Mouse (Mus musculus): ENCODE measurements around the gene Ccdc42.

The Ccdc42 gene

DNA sequence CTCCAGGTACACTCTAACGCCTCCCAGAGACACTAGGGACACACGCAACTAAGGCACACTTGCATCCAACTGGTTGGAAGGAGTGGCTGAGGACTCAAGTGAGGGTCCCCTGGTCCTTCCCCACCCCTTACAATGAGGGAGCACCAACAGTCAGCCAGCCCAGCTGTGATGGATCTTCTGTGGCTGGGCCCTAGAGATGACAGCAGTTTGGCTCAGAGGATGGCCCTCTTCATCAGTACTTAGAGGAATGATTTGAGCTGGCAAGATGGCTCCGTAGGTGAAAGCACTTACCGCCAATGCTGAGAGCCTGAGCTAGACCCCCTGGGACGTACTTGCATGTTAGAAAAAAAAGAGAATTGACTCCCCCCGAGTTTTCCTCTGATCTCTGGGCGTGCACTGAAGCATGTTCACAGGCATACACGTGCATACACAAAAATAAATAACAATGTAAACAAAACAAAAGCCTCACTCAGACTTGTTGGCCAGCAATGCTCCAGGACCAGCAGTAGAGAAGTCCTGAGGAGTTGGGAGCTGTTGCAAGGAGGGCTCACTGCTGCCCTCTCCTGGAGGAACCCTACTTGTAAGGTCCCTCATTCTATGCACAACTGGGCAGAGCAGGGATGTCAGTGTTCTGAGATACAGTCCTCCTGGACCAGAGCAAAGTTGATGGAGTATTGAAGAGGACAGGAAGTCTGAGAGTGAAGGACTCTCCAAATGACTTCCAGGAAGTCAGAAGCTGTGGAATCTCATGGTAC is 2.4 kb downstream of the Ccdc42 start:
- DNase-seq: peak; percentile 82

GRCm38 (mm10) chr11:68591708-68592107 is 4.9 kb downstream of the Ccdc42 start:
- DNase-seq: no peak

DNA sequence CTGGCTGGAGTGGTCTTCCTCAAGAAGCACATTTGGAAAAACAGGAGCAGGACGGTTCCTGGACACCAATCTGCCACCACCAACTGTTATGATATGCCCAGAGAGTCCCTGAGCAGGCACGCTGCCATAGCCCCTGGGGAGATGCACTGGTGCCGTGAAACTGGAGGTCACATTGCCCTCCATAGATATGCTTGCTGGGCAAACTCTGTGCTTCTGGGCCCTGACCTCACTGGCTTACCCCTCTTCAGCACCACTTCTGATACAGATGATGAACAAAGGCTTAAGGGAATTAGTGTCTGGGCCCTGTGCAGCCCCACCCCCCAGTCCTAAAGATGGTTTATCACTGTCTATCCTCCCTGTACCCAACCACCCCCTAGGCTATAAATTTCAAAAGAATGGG is 6.4 kb downstream of the Ccdc42 start:
- DNase-seq: no peak

- DNase-seq: no peak
These were observed 11.1 kb downstream of the Ccdc42 start for GRCm38 (mm10) chr11:68597912-68598311.

DNA sequence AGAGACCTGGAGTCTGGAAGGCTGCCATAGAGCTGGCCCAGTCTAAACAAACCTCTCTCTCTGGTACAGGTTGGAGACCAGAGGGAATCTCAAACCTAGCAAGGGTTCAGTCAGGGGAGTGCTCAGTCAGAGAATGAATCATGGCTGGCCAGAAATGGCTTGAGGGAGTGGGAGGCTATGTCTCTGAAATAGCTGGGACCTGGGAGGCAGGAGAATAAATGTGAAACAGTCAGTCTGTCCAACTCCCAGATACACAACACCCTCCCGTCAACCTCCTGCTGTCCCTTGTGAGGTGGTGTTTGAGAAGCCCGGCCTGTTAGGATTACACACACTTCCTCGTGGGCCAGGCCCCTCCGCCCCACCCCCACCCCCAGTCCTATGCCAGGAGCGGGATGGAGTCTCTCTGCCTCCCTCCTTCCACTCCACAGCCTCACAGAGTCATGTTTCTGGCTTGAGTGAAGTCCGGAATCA is 13.8 kb downstream of the Ccdc42 start:
- no peak for DNase-seq

DNA sequence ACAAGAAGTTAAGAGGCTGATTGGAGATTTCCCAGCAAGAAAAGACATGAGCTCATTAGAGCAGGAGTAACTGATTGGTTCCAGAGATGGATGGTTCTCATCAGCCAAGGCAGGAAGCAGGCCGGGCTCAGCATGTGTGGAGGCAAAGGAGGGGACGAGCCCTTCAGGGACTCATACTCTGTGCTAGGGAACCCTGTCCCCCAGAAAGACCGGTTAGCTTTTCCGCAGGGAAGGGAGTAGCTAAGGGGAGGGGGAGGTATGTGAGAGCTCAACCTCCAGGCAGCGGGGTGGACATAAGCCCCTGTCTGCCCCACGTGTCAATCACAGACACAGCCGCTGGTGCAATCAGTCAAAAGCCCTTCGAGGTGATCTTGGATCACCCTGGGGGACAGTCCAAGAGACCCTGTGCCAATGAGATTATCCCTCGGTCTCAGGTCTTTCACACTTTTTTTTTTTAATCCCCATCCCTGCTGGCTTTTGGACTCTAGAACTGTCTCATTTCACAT is 14.7 kb downstream of the Ccdc42 start:
- no peak for DNase-seq

- DNase-seq: no peak
These were observed 15.5 kb downstream of the Ccdc42 start for GRCm38 (mm10) chr11:68602200-68602931.

DNA sequence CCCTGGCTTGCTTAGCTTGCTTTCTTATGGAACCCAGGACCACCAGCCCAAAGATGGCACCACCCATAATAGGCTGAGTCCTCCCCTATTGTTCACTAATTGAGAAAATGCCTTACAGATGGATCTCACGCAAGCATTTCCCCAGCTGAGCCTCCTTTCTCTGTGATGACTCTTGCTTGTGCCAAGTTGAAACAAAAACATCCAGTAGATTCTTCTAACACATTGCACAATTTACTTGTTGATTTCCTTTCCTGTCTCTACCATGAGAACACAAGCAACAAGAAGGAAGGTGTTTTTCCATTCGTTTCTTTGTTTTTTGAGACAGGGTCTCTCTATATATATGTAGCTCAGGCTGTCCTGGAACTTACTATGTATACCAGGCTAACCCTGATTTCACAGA is 20.2 kb downstream of the Ccdc42 start:
- no peak for DNase-seq

DNA sequence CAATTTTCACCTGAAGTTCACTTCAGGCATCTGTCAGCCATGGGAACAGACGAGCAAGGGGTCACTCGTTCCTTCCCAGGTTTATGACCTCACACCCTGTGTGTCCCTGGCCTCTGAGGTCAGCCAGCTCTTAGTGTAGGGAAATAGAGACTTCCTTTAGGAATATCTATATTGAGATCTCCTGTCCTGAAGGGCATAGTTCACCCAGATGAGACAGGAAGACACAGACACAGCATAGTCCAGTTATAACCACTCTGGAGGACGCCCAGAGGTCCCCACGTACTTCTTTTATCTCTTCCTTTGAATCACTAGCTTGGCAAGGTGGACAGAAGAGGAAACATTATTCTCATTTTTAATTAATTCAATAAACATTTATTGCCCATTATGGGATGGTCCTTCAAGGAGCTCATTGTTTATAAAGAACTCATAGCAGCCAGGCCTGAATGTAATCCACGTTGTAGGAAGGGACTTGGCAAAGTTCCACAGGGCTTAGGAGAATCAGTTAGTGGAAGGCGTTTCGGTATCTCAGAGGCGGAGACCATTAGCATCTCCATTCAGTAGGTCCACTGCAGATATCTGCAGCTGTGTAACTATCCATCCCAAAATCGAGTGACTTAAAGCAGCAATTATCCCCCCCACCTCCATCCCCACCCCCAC is 23.2 kb downstream of the Ccdc42 start:
- no peak for DNase-seq

GRCm38 (mm10) chr11:68610567-68610947 is 23.7 kb downstream of the Ccdc42 start:
- DNase-seq: no peak

DNA sequence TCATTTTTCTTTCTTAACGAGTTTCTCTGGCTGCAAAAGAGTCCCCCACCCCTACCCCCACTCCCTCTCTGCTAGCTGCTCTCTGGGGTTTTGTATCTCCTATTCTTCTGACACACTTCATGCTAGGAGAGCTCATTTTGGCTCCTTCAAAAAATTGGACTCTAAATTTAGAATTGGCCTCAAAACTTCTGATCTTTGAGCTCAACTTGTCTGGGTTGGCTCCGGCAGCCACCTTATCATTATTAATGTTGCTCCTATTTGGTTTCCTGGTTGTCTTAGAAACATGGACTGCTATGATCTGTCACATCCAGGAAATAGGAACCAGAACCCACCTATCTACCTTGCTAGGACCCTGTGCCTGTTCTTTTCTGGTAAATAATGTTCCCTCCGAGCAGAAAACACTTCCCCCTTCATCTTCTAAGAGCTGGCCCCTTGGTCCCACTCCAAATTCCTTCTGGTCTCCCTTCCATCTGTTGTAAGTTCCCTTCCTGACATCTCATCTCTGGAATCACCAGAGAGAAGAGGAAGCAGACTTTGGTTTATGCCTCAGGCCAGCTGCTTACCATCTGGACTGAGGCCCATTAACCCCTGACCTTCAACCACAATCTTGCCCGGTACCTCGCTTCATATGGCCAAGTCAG is 26.4 kb downstream of the Ccdc42 start:
- no peak for DNase-seq

DNA sequence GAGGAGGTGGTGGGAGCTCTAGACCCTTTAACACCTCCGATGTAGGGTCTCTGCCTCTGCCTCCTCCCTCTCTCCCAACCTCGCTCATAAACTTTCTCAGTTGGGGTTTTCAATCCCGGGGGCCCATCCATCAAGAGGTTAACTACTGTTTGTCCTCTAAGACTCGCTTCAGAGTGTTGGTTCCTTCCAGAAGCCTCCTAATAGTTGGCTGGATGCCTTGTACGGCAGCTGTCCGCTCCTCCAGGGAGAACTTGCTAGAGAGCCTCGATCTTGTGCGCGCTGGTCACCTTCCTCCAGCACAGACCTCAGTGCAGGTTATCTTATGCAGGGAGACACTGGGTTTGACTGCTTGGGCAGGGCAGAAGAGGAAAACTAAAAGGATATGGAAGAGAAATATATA is 35.9 kb downstream of the Ccdc42 start:
- no peak for DNase-seq

DNA sequence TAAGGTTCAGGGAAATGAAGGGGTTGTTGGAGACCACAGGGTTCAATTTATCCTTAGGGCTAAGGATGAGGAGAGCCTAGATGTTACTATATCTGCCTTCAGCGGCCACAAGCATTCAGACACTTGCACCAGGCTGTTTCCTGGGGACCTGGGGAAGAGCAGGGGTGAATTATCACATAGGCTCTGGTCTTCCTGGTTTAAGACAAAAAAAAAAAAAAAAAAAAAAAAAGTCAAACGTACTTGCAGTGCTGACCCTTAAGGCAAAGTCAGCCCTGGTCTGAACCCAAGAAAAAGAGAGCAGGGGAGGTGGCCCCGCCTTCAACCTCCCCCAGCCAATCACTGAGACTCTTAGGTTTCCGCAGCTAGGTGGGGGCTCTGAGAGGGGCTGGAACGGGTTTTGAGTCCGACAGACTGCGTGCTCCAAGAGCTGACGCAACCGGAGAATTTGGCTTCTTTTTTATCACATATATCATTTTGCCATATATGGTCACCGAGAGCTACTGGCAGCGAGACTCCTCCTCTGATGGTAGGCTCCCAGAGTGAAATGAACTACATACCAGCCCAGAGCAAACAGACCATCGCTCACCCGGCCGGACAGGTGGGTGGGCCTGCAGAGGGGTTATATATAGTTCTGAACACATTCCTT is 36.5 kb downstream of the Ccdc42 start:
- DNase-seq: peak; percentile 39

DNA sequence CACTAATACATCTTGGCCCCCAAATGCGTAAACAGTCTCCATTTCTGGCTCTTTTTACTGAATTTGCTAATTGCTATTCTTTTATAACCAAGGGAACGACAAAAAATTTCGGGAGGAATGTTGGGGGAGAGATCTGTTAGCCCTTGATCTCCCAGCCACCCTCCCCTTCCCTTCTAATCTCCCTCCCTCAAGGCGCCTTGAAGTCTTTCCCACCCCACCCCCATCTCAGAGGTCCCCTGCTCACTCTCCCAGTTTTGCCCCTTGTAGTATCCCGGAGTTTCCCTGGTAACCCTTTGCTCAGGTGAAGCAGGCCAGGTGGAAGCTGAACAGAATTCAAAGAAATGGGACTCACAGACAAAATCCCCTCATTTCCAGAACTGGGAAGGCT is 37.0 kb downstream of the Ccdc42 start:
- DNase-seq: no peak

DNA sequence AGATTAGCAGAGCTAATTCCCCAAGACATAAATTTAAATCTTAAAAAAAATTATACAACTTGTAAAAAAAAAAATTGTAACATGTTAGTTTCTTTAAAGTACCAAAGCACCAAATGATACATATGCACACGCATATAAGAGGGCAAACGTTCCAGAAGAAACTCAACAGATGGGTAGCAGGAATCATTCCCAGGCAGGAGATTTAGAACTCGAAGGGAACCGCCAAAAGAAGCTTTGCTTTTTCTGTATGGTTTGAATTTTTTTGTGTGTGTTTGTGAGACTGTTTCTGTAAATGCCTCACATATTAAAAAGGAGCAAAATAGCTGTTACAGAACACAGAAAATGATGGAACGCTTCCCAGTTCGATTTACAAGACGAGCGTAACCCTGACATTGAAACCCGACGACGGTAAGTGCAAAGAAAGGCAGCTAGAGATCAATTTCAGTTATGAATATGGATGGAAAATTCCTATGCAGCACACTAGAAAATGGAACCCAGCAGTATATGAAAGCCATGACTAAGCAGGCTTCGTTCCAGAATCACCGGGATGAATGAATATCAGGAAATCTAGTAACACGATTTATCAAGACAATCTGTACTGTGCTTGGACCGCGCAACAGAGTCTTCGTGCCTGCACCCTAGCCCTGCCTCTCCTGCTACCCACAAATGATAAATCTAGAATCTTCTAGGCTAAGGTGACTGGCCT is 44.9 kb downstream of the Ccdc42 start:
- no peak for DNase-seq

DNA sequence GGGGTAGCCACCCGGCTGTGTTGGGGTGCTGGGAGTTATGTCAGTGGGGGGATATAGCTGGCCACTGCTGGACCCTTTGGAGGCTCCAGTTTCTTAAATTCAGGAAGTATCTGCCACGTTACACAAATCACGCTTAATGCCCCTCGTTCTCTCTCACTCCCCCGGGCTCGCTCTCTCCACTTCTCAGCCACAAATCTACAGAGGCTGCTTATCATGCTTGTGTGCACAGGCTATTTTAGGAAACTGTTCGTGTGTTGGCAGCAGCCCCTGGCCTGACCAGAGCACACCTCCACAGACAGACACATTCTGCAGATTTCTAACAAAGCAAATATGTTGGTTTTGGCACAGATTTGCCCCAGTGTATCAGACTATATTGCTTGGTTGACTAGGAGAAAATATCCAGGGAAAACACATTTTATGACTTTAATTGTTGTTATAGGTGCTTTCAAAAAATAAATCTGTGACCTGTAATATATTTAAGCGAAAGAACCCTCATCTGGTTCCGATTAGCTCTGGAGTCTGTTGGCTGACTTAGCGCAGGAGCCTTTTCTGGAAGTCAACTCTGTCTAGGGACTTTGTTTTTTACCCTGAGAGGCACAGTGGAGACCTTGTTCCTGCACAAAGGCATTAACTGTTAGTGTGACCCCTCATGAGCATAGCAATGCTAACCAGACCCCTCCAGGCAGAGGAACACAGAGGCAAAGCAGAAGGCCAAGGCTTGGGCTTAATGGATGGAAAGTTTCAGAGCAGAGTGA is 51.2 kb downstream of the Ccdc42 start:
- peak; percentile 27 for DNase-seq

DNA sequence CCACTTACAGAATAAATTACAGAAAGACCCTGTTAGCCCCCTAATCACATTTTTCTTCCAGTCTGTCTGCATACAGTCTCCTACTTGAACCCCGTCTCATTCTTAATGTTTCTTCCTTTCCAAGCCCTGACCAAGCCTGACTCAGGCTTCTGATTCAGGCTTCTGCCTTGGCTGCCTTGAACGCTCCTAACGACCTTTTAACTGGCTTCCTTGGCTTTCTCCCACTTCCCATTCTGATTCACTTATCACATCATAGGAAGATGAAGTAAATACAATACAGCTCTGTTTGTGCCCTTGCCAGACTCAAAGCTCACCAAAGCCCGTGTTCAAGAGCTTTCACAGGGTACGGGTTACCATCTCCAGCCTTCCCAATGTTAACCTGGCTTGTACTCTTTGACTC is 54.5 kb downstream of the Ccdc42 start:
- no peak for DNase-seq

DNA sequence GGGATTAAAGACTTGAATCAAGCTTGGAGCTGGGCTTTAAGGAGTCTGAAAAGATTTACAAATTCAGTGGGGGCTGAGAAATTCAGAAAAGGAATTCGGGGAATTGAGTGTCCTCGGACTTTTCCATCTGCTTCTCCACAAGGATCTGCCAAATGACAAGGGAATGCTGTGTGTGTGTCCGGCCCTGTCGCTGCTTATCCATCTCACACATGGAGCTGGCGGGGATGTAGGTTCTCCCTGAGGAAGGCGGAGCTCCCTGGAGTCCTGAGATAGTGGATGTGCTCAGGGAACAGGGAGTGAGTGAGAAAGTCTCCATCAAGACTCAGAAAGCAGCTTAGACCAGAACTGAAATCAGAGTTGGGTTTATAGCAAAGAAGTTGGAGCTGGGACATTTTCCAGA is 58.0 kb downstream of the Ccdc42 start:
- DNase-seq: no peak
